Mouse (Mus musculus) cortical plate, adult 2 months (tissue): ENCODE measurements around the gene Pdp2. TPM values are rescaled to one million over a fixed set of nuclear protein-coding genes. Genes with fewer than 3 reads are reported as not detected.

Experiments used
- H3K27ac ChIP-seq: fragments of 200-500 bp; 2 replicates; pipeline ENCODE4 v1.5.1; 2012; ENCODE audit warnings: low read length, control low read depth, inconsistent platforms; ENCODE audit not compliant: insufficient read depth
- H3K4me1 ChIP-seq: fragments of 200-500 bp; 2 replicates; pipeline ENCODE4 v1.6.1; 2011; ENCODE audit warnings: low read length; ENCODE audit not compliant: control insufficient read depth, insufficient read depth
- H3K4me3 ChIP-seq: fragments of 200-500 bp; 2 replicates; pipeline ENCODE4 v1.5.1; 2011; ENCODE audit warnings: mild to moderate bottlenecking, low read length, control low read depth; ENCODE audit not compliant: insufficient read depth
- CTCF ChIP-seq: fragments of 200-500 bp; IDR thresholded peaks from 2 replicates; pipeline ENCODE4 v1.5.1; 2011; ENCODE audit warnings: mild to moderate bottlenecking, control low read depth, low read length; ENCODE audit not compliant: insufficient read depth; ENCODE audit errors: extremely low read depth
- POLR2A ChIP-seq: fragments of 200-500 bp; IDR thresholded peaks from 2 replicates; pipeline ENCODE4 v1.6.1; 2011; ENCODE audit warnings: mild to moderate bottlenecking, low read length, control low read depth; ENCODE audit not compliant: insufficient read depth; ENCODE audit errors: extremely low read depth
- polyA plus RNA-seq: library from polyadenylated mRNA; depleted of rRNA; stranded (reverse); fragments of >200 nt; gene quantifications from 2 replicates; pipeline ENCODE4 v1.2.3, GENCODE M21; 2012

Pdp2 gene
- polyA plus RNA-seq, 1 experiment, result 4.7 TPM

DNA sequence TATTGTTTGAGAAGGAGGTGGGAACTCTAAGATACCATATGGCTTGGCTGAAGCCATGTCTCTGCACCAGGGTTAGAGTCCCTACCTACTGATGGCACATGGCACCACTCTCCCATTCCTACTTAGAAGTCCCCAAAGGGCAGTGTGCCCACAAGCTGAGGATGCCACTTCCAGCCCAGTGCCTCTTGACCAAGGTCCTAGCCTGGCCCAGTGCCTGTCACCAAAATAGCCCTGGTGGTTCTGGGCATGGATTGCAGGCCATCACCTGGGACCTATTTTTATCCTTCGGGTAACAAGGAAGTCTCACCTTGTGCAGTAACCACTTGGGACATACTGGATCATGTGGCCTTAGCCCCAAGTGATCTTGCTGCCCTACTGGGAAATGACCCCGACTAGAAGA is 16.7 kb downstream of the Pdp2 start:
- Histone ChIP-seq H3K4me3 (no peak overlapping the region), H3K4me1 (no peaks in the 10 kb centered on the region), H3K27ac (no peak overlapping the region)
- TF ChIP-seq POLR2A, result no peak
- no peak for TF ChIP-seq CTCF

DNA sequence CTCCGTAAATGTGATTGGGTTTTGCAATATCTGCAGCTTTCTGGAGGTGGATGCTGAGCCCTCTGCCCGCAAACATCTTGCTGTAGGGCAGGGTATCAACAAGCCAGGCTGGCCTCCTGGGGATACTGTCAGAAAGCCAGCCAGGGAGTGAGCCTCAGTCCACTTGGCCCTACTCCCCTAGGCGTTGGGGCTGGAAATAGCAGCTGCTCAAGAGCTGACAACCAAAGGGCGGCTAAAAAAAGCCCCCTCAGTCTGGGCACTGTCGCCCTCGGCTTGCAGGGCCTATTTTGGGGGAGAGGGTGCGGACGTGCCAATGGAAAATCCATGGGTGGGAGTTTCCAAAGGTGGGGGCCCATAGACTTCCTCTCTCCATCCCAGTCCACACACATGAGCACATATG is 18.0 kb downstream of the Pdp2 start:
- no peak overlapping the region for H3K27ac ChIP-seq
- no peak overlapping the region for H3K4me3 ChIP-seq
- TF ChIP-seq CTCF (no peak), POLR2A (no peak)
- no peaks in the 10 kb centered on the region for H3K4me1 ChIP-seq

- no peaks in the 10 kb centered on the region for H3K4me1 ChIP-seq
- H3K4me3 ChIP-seq, result no peak overlapping the region
- no peak overlapping the region for H3K27ac ChIP-seq
- TF ChIP-seq POLR2A (no peak), CTCF (no peak)
Measured at GRCm38 (mm10) chr8:104610185-104610766, 19.0 kb downstream of the Pdp2 start.

DNA sequence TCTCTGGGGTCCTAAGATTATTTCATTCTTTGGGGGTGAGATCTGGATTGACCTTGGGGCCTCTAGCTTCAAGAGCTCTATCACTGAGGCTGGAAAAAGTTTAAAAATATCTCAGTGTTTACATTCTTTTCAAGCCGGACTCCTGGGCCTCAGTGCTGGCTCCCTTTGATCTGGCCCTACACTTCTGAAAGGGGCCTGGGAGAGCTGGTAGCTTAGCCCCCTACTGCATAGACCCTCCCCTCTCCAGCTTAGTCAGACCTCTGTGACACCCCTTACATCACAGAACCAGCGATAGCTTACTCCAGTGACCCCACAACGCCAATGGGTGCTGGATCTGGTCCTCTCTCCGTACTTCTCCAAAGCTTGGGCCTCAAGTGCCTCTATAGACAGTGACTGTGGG is 20.4 kb downstream of the Pdp2 start:
- Histone ChIP-seq H3K27ac (no peak overlapping the region), H3K4me3 (no peak overlapping the region), H3K4me1 (no peaks in the 10 kb centered on the region)
- no peak for TF ChIP-seq POLR2A
- TF ChIP-seq CTCF, result no peak

GRCm38 (mm10) chr8:104613119-104613518 is 21.9 kb downstream of the Pdp2 start:
- Histone ChIP-seq H3K27ac (no peak overlapping the region), H3K4me1 (no peaks in the 10 kb centered on the region), H3K4me3 (no peak overlapping the region)
- no peak for TF ChIP-seq CTCF
- TF ChIP-seq POLR2A, result no peak

- no peak for TF ChIP-seq POLR2A
- TF ChIP-seq CTCF, result no peak
- no peak overlapping the region for H3K4me3 ChIP-seq
- no peak overlapping the region for H3K27ac ChIP-seq
- no peaks in the 10 kb centered on the region for H3K4me1 ChIP-seq
Measured at GRCm38 (mm10) chr8:104620765-104621164, 29.5 kb downstream of the Pdp2 start.

DNA sequence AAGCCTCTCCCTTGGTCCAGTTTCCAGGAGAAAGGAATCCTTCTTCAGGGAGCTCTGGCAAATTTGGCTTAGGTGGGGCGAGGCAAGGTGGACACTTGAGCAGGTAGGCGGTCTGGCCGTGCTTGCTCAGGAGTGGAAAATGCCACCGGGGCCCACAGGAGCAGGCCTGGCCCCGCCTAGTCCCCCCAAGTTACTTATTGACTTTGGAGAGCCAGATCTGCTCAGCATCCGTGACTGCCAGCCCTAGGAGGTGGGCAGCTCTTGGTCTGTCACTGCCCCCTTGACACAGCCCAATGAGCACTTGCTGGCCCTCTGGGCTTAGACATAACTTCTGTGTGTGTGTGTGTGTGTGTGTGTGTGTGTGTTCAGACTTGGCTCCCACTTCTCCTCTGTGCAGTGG is 32.9 kb downstream of the Pdp2 start, which contains the start of gene Cdh16:
TSS of gene Cdh16 (minus strand) at position 236 of the 400 bp plus-strand sequence.
- Histone ChIP-seq H3K4me3 (no peak within 1 kb of the TSS), H3K4me1 (no peaks in the 10 kb centered on the region), H3K27ac (no peak within 1 kb of the TSS)
- no peak for TF ChIP-seq POLR2A
- TF ChIP-seq CTCF, result no peak

GRCm38 (mm10) chr8:104627065-104627740 is 36.0 kb downstream of the Pdp2 start:
- Histone ChIP-seq H3K4me3 (no peak overlapping the region), H3K27ac (no peak overlapping the region), H3K4me1 (no peaks in the 10 kb centered on the region; the same call in 1 of the 2 replicates)
- TF ChIP-seq POLR2A (no peak), CTCF (no peak)

DNA sequence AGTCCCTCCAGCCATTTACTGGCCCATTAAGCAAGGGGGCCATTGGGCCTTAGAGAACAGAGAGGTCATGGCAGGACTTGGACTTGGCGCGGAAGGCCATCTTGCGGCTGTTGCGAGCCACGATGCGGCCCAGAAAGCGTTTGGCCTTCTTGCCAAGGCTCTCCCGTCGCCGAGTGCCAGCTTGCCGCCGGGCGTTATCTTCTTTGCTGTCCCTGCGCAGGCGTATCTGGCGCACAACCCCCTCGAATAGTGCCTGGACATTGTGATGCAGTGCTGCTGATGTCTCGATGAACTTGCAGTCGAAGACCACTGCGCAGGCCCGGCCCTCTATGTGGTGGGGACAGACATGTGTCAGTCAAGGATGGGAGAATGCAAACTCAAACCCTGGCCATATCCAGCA is 37.2 kb downstream of the Pdp2 start:
- no peak for TF ChIP-seq POLR2A
- no peak for TF ChIP-seq CTCF
- Histone ChIP-seq H3K27ac (no peak overlapping the region), H3K4me1 (no peaks in the 10 kb centered on the region; the same call in 1 of the 2 replicates), H3K4me3 (no peak overlapping the region)
